Mouse (Mus musculus): ENCODE measurements around the gene Tet3. TPM values are rescaled to one million over a fixed set of nuclear protein-coding genes. Genes with fewer than 3 reads are reported as not detected.

The Tet3 gene
- polyA plus RNA-seq, 1 experiment from 2014 or later, result 40.1 TPM

- H3K4me2 ChIP-seq (ENCODE audit: low read length), result no peak overlapping the region
- DNase-seq (ENCODE audit: low spot score) (no peak), ATAC-seq (replicated peaks; ENCODE audit: low FRiP score, low TSS enrichment, low read depth) (no peak)
- H3K4me3 ChIP-seq (ENCODE audit: low read depth, low read length), result no peak overlapping the region
- peaks cover 28% of the 10 kb centered on the region for H3K4me1 ChIP-seq (replicated peaks; ENCODE audit: control insufficient read depth, insufficient read depth, low read length)
- 88% methylated on average over 2 of the region's 2 CpGs for WGBS
- no peak overlapping the region for H3K27ac ChIP-seq (ENCODE audit: low read depth)
- H3K27me3 ChIP-seq (replicated peaks; ENCODE audit: control insufficient read depth, insufficient read depth, low read length), result no peaks in the 10 kb centered on the region
- no peaks in the 10 kb centered on the region for H3K9me3 ChIP-seq (ENCODE audit: control insufficient read depth, low read length)
- no peak overlapping the region for H3K9ac ChIP-seq (ENCODE audit: low read length)
- H3K36me3 ChIP-seq (ENCODE audit: control insufficient read depth, insufficient read depth, low read length), result 0 out of 2 replicates have a peak, but pooled peaks cover 4% of the 10 kb centered on the region
These were observed 41.8 kb downstream of the Tet3 start for GRCm38 (mm10) chr6:83417104-83417502.

GRCm38 (mm10) chr6:83416261-83417103 is 42.4 kb downstream of the Tet3 start:
- no peaks in the 10 kb centered on the region for H3K27me3 ChIP-seq (replicated peaks; ENCODE audit: control insufficient read depth, insufficient read depth, low read length)
- H3K4me3 ChIP-seq (ENCODE audit: low read depth, low read length), result no peak overlapping the region
- 74% methylated on average over 3 of the region's 3 CpGs for WGBS
- H3K4me1 ChIP-seq (replicated peaks; ENCODE audit: control insufficient read depth, insufficient read depth, low read length), result peaks cover 31% of the 10 kb centered on the region
- H3K4me2 ChIP-seq (ENCODE audit: low read length), result no peak overlapping the region
- H3K27ac ChIP-seq (ENCODE audit: low read depth), result no peak overlapping the region
- DNase-seq (ENCODE audit: low spot score) (no peak), ATAC-seq (replicated peaks; ENCODE audit: low FRiP score, low TSS enrichment, low read depth) (no peak)
- H3K9ac ChIP-seq (ENCODE audit: low read length), result no peak overlapping the region
- no peaks in the 10 kb centered on the region for H3K9me3 ChIP-seq (ENCODE audit: control insufficient read depth, low read length)
- 0 out of 2 replicates have a peak, but pooled peaks cover 4% of the 10 kb centered on the region for H3K36me3 ChIP-seq (ENCODE audit: control insufficient read depth, insufficient read depth, low read length)

GRCm38 (mm10) chr6:83415356-83415940 is 43.4 kb downstream of the Tet3 start:
- Histone ChIP-seq H3K4me1 (replicated peaks; ENCODE audit: control insufficient read depth, insufficient read depth, low read length) (peaks cover 31% of the 10 kb centered on the region), H3K36me3 (ENCODE audit: control insufficient read depth, insufficient read depth, low read length) (no peaks in the 10 kb centered on the region), H3K27ac (ENCODE audit: low read depth) (no peak overlapping the region), H3K9ac (ENCODE audit: low read length) (no peak overlapping the region), H3K27me3 (replicated peaks; ENCODE audit: control insufficient read depth, insufficient read depth, low read length) (no peaks in the 10 kb centered on the region), H3K4me3 (ENCODE audit: low read depth, low read length) (no peak overlapping the region), H3K4me2 (ENCODE audit: low read length) (no peak overlapping the region), H3K9me3 (ENCODE audit: control insufficient read depth, low read length) (no peaks in the 10 kb centered on the region)
- DNase-seq (ENCODE audit: low spot score), result no peak
- 83% methylated on average over 12 of the region's 12 CpGs for WGBS
- peak; percentile 45; the same call in 1 of the 2 replicates for ATAC-seq (replicated peaks; ENCODE audit: low FRiP score, low TSS enrichment, low read depth)

- Histone ChIP-seq H3K4me3 (ENCODE audit: low read depth, low read length) (no peak overlapping the region), H3K4me1 (replicated peaks; ENCODE audit: control insufficient read depth, insufficient read depth, low read length) (peaks cover 31% of the 10 kb centered on the region), H3K9me3 (ENCODE audit: control insufficient read depth, low read length) (no peaks in the 10 kb centered on the region), H3K27me3 (replicated peaks; ENCODE audit: control insufficient read depth, insufficient read depth, low read length) (no peaks in the 10 kb centered on the region), H3K36me3 (ENCODE audit: control insufficient read depth, insufficient read depth, low read length) (no peaks in the 10 kb centered on the region), H3K27ac (ENCODE audit: low read depth) (no peak overlapping the region), H3K4me2 (ENCODE audit: low read length) (no peak overlapping the region), H3K9ac (ENCODE audit: low read length) (no peak overlapping the region)
- 86% methylated on average over 9 of the region's 9 CpGs for WGBS
- ATAC-seq (replicated peaks; ENCODE audit: low FRiP score, low TSS enrichment, low read depth) (no peak), DNase-seq (ENCODE audit: low spot score) (no peak)
These were observed 44.1 kb downstream of the Tet3 start for GRCm38 (mm10) chr6:83414601-83415355.

- Histone ChIP-seq H3K36me3 (ENCODE audit: control insufficient read depth, insufficient read depth, low read length) (no peaks in the 10 kb centered on the region; the same call in 1 of the 2 replicates), H3K4me2 (ENCODE audit: low read length) (no peak overlapping the region), H3K4me1 (replicated peaks; ENCODE audit: control insufficient read depth, insufficient read depth, low read length) (peaks cover 31% of the 10 kb centered on the region), H3K9ac (ENCODE audit: low read length) (no peak overlapping the region), H3K27ac (ENCODE audit: low read depth) (no peak overlapping the region), H3K4me3 (ENCODE audit: low read depth, low read length) (no peak overlapping the region), H3K9me3 (ENCODE audit: control insufficient read depth, low read length) (no peaks in the 10 kb centered on the region), H3K27me3 (replicated peaks; ENCODE audit: control insufficient read depth, insufficient read depth, low read length) (no peaks in the 10 kb centered on the region)
- no peak for DNase-seq (ENCODE audit: low spot score)
- ATAC-seq (replicated peaks; ENCODE audit: low FRiP score, low TSS enrichment, low read depth), result no peak
- 71% methylated on average over 1 of the region's 1 CpGs for WGBS
These were observed 45.2 kb downstream of the Tet3 start for GRCm38 (mm10) chr6:83413686-83414085.

- Histone ChIP-seq H3K27ac (ENCODE audit: low read depth) (no peak overlapping the region), H3K4me1 (replicated peaks; ENCODE audit: control insufficient read depth, insufficient read depth, low read length) (peaks cover 37% of the 10 kb centered on the region), H3K36me3 (ENCODE audit: control insufficient read depth, insufficient read depth, low read length) (peaks cover 4% of the 10 kb centered on the region; the same call in 1 of the 2 replicates), H3K27me3 (replicated peaks; ENCODE audit: control insufficient read depth, insufficient read depth, low read length) (no peaks in the 10 kb centered on the region), H3K9ac (ENCODE audit: low read length) (no peak overlapping the region), H3K4me3 (ENCODE audit: low read depth, low read length) (no peak overlapping the region), H3K4me2 (ENCODE audit: low read length) (no peak overlapping the region), H3K9me3 (ENCODE audit: control insufficient read depth, low read length) (no peaks in the 10 kb centered on the region)
- no peak for ATAC-seq (replicated peaks; ENCODE audit: low FRiP score, low TSS enrichment, low read depth)
- DNase-seq (ENCODE audit: low spot score), result no peak
- 55% methylated on average over 5 of the region's 5 CpGs for WGBS
These were observed 46.0 kb downstream of the Tet3 start for GRCm38 (mm10) chr6:83412854-83413401.

GRCm38 (mm10) chr6:83412362-83412853 is 46.5 kb downstream of the Tet3 start:
- Histone ChIP-seq H3K27me3 (replicated peaks; ENCODE audit: control insufficient read depth, insufficient read depth, low read length) (no peaks in the 10 kb centered on the region), H3K9ac (ENCODE audit: low read length) (no peak overlapping the region), H3K36me3 (ENCODE audit: control insufficient read depth, insufficient read depth, low read length) (peaks cover 10% of the 10 kb centered on the region), H3K4me3 (ENCODE audit: low read depth, low read length) (no peak overlapping the region), H3K4me2 (ENCODE audit: low read length) (no peak overlapping the region), H3K4me1 (replicated peaks; ENCODE audit: control insufficient read depth, insufficient read depth, low read length) (peaks cover 36% of the 10 kb centered on the region), H3K9me3 (ENCODE audit: control insufficient read depth, low read length) (no peaks in the 10 kb centered on the region), H3K27ac (ENCODE audit: low read depth) (no peak overlapping the region)
- ATAC-seq (replicated peaks; ENCODE audit: low FRiP score, low TSS enrichment, low read depth) (no peak), DNase-seq (ENCODE audit: low spot score) (no peak)
- 79% methylated on average over 10 of the region's 10 CpGs for WGBS

- H3K9ac ChIP-seq (ENCODE audit: low read length), result no peak overlapping the region
- WGBS, result 66% methylated on average over 9 of the region's 9 CpGs
- no peaks in the 10 kb centered on the region for H3K9me3 ChIP-seq (ENCODE audit: control insufficient read depth, low read length)
- no peak overlapping the region for H3K4me3 ChIP-seq (ENCODE audit: low read depth, low read length)
- ATAC-seq (replicated peaks; ENCODE audit: low FRiP score, low TSS enrichment, low read depth) (no peak), DNase-seq (ENCODE audit: low spot score) (no peak)
- H3K4me1 ChIP-seq (replicated peaks; ENCODE audit: control insufficient read depth, insufficient read depth, low read length), result peaks cover 30% of the 10 kb centered on the region
- no peak overlapping the region for H3K4me2 ChIP-seq (ENCODE audit: low read length)
- H3K27me3 ChIP-seq (replicated peaks; ENCODE audit: control insufficient read depth, insufficient read depth, low read length), result no peaks in the 10 kb centered on the region
- no peak overlapping the region for H3K27ac ChIP-seq (ENCODE audit: low read depth)
- peaks cover 12% of the 10 kb centered on the region for H3K36me3 ChIP-seq (ENCODE audit: control insufficient read depth, insufficient read depth, low read length)
These were observed 47.1 kb downstream of the Tet3 start for GRCm38 (mm10) chr6:83411635-83412361.

Data from intestine, embryonic 14.5 days (tissue).